Mouse (Mus musculus): Measurements from ENCODE around the gene Syne2.

DNA sequence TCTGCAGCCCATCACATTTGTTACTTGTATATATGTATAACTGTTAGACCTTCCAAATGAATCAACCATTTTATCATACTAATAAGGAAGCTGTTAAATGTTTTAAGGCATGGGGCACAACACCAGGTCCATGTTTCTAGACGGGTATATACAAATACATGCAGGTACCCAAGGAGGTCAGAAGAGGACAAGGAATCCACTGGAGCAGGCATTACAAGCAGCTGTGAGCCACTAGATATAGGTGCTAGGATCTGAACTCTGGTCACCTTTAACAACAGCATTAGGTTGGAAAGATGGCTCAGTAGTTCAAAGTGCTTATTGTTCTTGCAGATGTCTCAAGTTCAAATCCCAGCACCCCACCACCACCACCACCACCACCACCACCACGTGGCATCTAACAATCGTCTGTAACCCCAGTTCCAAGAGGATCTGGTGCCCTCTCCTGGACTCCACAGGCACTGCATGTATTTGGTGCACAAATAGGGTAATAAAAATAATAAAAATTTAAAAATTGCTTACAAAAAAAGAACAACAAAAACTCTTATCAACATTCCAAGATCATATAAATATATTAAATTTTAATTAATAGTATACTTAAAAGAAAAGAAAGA, 45.4 kb upstream of the Syne2 start:
- TF ChIP-seq POLR2A (IDR thresholded peaks at IDR 0.05; ENCODE audit: borderline replicate concordance, extremely low read depth, low read depth, low read length), result no peak
- peak; percentile 66 for TF ChIP-seq CTCF (IDR thresholded peaks at IDR 0.05; ENCODE audit: insufficient read depth, low read length)
